Mouse (Mus musculus) liver, embryonic 15.5 days (tissue): Measurements from ENCODE around the gene Alg12. TPM values are rescaled to one million over a fixed set of nuclear protein-coding genes. Genes with fewer than 3 reads are reported as not detected.

Experiments
- ATAC-seq: fragments of 200-750 bp; cut with Nextera tagmentation; 2 replicates; pipeline ENCODE4 v1.8.0; 2017; ENCODE audit warnings: moderate number of reproducible peaks, mild to moderate bottlenecking, moderate library complexity; ENCODE audit not compliant: insufficient read depth
- H3K27ac ChIP-seq: fragments of 300-500 bp; sonication (generic); replicated peaks from 2 replicates; pipeline ENCODE4 v1.5.1; 2015; ENCODE audit warnings: mild to moderate bottlenecking, inconsistent platforms
- H3K27me3 ChIP-seq: fragments of 300-500 bp; sonication (generic); 2 replicates; pipeline ENCODE4 v1.6.1; 2015; ENCODE audit warnings: mild to moderate bottlenecking, inconsistent platforms
- H3K36me3 ChIP-seq: fragments of 300-500 bp; sonication (generic); replicated peaks from 2 replicates; pipeline ENCODE4 v1.6.1; 2015; ENCODE audit warnings: moderate library complexity, mild to moderate bottlenecking, inconsistent platforms
- H3K4me1 ChIP-seq: fragments of 300-500 bp; sonication (generic); replicated peaks from 2 replicates; pipeline ENCODE4 v1.6.1; 2015; ENCODE audit warnings: inconsistent platforms
- H3K4me2 ChIP-seq: fragments of 300-500 bp; sonication (generic); 2 replicates; pipeline ENCODE4 v1.6.1; 2015; ENCODE audit warnings: moderate library complexity, mild to moderate bottlenecking, inconsistent platforms
- H3K4me3 ChIP-seq: fragments of 300-500 bp; sonication (generic); replicated peaks from 2 replicates; pipeline ENCODE4 v1.5.1; 2015; ENCODE audit warnings: mild to moderate bottlenecking, inconsistent platforms
- H3K9ac ChIP-seq: fragments of 300-500 bp; sonication (generic); 2 replicates; pipeline ENCODE4 v1.6.1; 2015; ENCODE audit warnings: moderate library complexity, mild to moderate bottlenecking, inconsistent platforms
- H3K9me3 ChIP-seq: fragments of 300-500 bp; sonication (generic); replicated peaks from 2 replicates; pipeline ENCODE4 v1.6.1; 2016; ENCODE audit warnings: inconsistent platforms
- whole genome bisulfite sequencing: fragments of 180-500 bp; shearing (Covaris S2); methylation state at CpG from one replicate; pipeline ENCODE4 v1.1.7; 2015; ENCODE audit warnings: mixed read lengths; ENCODE audit not compliant: insufficient replicate concordance; 5-methylcytosine and 5-hydroxymethylcytosine counted together
- polyA plus RNA-seq: library from polyadenylated mRNA; unstranded; fragments of >200 nt; fragmentation: Nextera tagmentation; extraction: Ambion mirVana; gene quantifications from 2 replicates; pipeline ENCODE4 v1.2.1, GENCODE M21; 2015

The Alg12 gene
- polyA plus RNA-seq, 1 experiment from 2014 or later: 5.5 TPM

GRCm38 (mm10) chr15:88829791-88830440, 10.8 kb upstream of the Alg12 start:
- no peak overlapping the region for H3K4me3 ChIP-seq
- no peaks in the 10 kb centered on the region for H3K27me3 ChIP-seq
- peaks cover 8% of the 10 kb centered on the region for H3K36me3 ChIP-seq
- H3K9me3 ChIP-seq: no peaks in the 10 kb centered on the region
- 58% methylated on average over 6 of the region's 6 CpGs for WGBS
- no peak overlapping the region for H3K27ac ChIP-seq
- H3K9ac ChIP-seq: no peak overlapping the region
- no peak overlapping the region for H3K4me2 ChIP-seq
- no peak for ATAC-seq
- peaks cover 10% of the 10 kb centered on the region; the same call in 1 of the 2 replicates for H3K4me1 ChIP-seq

- Histone ChIP-seq H3K4me2 (no peak overlapping the region), H3K9ac (no peak overlapping the region), H3K9me3 (no peaks in the 10 kb centered on the region), H3K4me1 (peaks cover 10% of the 10 kb centered on the region; the same call in 1 of the 2 replicates), H3K4me3 (no peak overlapping the region), H3K27ac (no peak overlapping the region), H3K27me3 (no peaks in the 10 kb centered on the region), H3K36me3 (peaks cover 17% of the 10 kb centered on the region)
- peak; percentile 73 for ATAC-seq
- WGBS: 45% methylated on average over 17 of the region's 17 CpGs
These were observed 9.9 kb upstream of the Alg12 start for GRCm38 (mm10) chr15:88828800-88829705.

GRCm38 (mm10) chr15:88827991-88828799, 9.1 kb upstream of the Alg12 start:
- peaks cover 10% of the 10 kb centered on the region; the same call in 1 of the 2 replicates for H3K4me1 ChIP-seq
- no peak overlapping the region for H3K27ac ChIP-seq
- H3K4me2 ChIP-seq: no peak overlapping the region
- peaks cover 25% of the 10 kb centered on the region for H3K36me3 ChIP-seq
- H3K9me3 ChIP-seq: no peaks in the 10 kb centered on the region
- ATAC-seq: peak; percentile 45; the same call in 1 of the 2 replicates
- H3K4me3 ChIP-seq: no peak overlapping the region
- H3K9ac ChIP-seq: no peak overlapping the region
- 26% methylated on average over 9 of the region's 9 CpGs for WGBS
- no peaks in the 10 kb centered on the region for H3K27me3 ChIP-seq

GRCm38 (mm10) chr15:88827466-88827865, 8.3 kb upstream of the Alg12 start:
- 77% methylated on average over 6 of the region's 6 CpGs for WGBS
- Histone ChIP-seq H3K9ac (no peak overlapping the region), H3K4me3 (no peak overlapping the region), H3K4me2 (no peak overlapping the region), H3K4me1 (peaks cover 10% of the 10 kb centered on the region; the same call in 1 of the 2 replicates), H3K9me3 (no peaks in the 10 kb centered on the region), H3K27ac (no peak overlapping the region), H3K36me3 (peaks cover 32% of the 10 kb centered on the region), H3K27me3 (no peaks in the 10 kb centered on the region)
- ATAC-seq: no peak

GRCm38 (mm10) chr15:88823376-88823775, 4.3 kb upstream of the Alg12 start:
- no peak for ATAC-seq
- Histone ChIP-seq H3K9me3 (no peaks in the 10 kb centered on the region), H3K4me2 (no peak overlapping the region), H3K9ac (no peak overlapping the region), H3K27me3 (no peaks in the 10 kb centered on the region), H3K4me1 (peaks cover 21% of the 10 kb centered on the region), H3K36me3 (peaks cover 41% of the 10 kb centered on the region), H3K4me3 (no peak overlapping the region), H3K27ac (no peak overlapping the region)
- WGBS: 84% methylated on average over 5 of the region's 5 CpGs

- H3K9ac ChIP-seq: no peak overlapping the region
- H3K9me3 ChIP-seq: no peaks in the 10 kb centered on the region
- no peak overlapping the region for H3K4me3 ChIP-seq
- H3K36me3 ChIP-seq: peaks cover 41% of the 10 kb centered on the region
- no peaks in the 10 kb centered on the region for H3K27me3 ChIP-seq
- no peak for ATAC-seq
- H3K27ac ChIP-seq: no peak overlapping the region
- no peak overlapping the region for H3K4me2 ChIP-seq
- 79% methylated on average over 7 of the region's 7 CpGs for WGBS
- peaks cover 26% of the 10 kb centered on the region for H3K4me1 ChIP-seq
These were observed 3.4 kb upstream of the Alg12 start for GRCm38 (mm10) chr15:88822513-88822912.

- H3K27ac ChIP-seq: no peak overlapping the region
- no peak for ATAC-seq
- no peaks in the 10 kb centered on the region for H3K27me3 ChIP-seq
- no peak overlapping the region for H3K9ac ChIP-seq
- H3K4me2 ChIP-seq: no peak overlapping the region
- H3K4me1 ChIP-seq: peaks cover 26% of the 10 kb centered on the region
- WGBS: 75% methylated on average over 7 of the region's 7 CpGs
- H3K36me3 ChIP-seq: peaks cover 41% of the 10 kb centered on the region
- H3K9me3 ChIP-seq: no peaks in the 10 kb centered on the region
- H3K4me3 ChIP-seq: no peak overlapping the region
These were observed 2.3 kb upstream of the Alg12 start for GRCm38 (mm10) chr15:88821403-88821802.

GRCm38 (mm10) chr15:88819906-88820303, 787 bp upstream of the Alg12 start:
- ATAC-seq: no peak
- Histone ChIP-seq H3K27ac (no peak overlapping the region), H3K4me3 (peak overlapping the region; percentile 81), H3K9me3 (no peaks in the 10 kb centered on the region), H3K36me3 (peaks cover 40% of the 10 kb centered on the region), H3K4me1 (peaks cover 28% of the 10 kb centered on the region), H3K9ac (peak overlapping the region; percentile 89), H3K27me3 (no peaks in the 10 kb centered on the region), H3K4me2 (peak overlapping the region; percentile 96)
- WGBS: 1% methylated on average over 23 of the region's 23 CpGs

- H3K27ac ChIP-seq: no peak overlapping the region
- no peak for ATAC-seq
- no peak overlapping the region for H3K9ac ChIP-seq
- WGBS: 36% methylated on average over 6 of the region's 6 CpGs
- H3K4me1 ChIP-seq: peaks cover 14% of the 10 kb centered on the region
- H3K36me3 ChIP-seq: peaks cover 27% of the 10 kb centered on the region
- no peak overlapping the region for H3K4me3 ChIP-seq
- H3K4me2 ChIP-seq: no peak overlapping the region
- no peaks in the 10 kb centered on the region for H3K27me3 ChIP-seq
- no peaks in the 10 kb centered on the region for H3K9me3 ChIP-seq
These were observed 3.9 kb downstream of the Alg12 start for GRCm38 (mm10) chr15:88815196-88815700.

GRCm38 (mm10) chr15:88814411-88815047, 4.6 kb downstream of the Alg12 start:
- H3K4me2 ChIP-seq: no peak overlapping the region
- no peak overlapping the region for H3K4me3 ChIP-seq
- WGBS: 91% methylated on average over 11 of the region's 11 CpGs
- H3K9ac ChIP-seq: no peak overlapping the region
- H3K9me3 ChIP-seq: no peaks in the 10 kb centered on the region
- no peak overlapping the region for H3K27ac ChIP-seq
- no peaks in the 10 kb centered on the region for H3K27me3 ChIP-seq
- H3K36me3 ChIP-seq: peaks cover 27% of the 10 kb centered on the region
- ATAC-seq: no peak
- peaks cover 10% of the 10 kb centered on the region for H3K4me1 ChIP-seq
